Mouse (Mus musculus): Measurements from ENCODE around the gene Adam10. TPM values are rescaled to one million over a fixed set of nuclear protein-coding genes. Genes with fewer than 3 reads are reported as not detected.
A peak's percentile ranks its signal among the peaks of the same experiment; 100 is the strongest.

Gene Adam10
- polyA plus RNA-seq, 1 experiment = 57.7 TPM

GRCm38 (mm10) chr9:70673656-70674055 is 5.1 kb upstream of the Adam10 start:
- no peak for DNase-seq (ENCODE audit: low spot score)

- no peak for DNase-seq (ENCODE audit: low spot score)
Observed at GRCm38 (mm10) chr9:70675117-70675516, 3.7 kb upstream of the Adam10 start.

- DNase-seq (ENCODE audit: low spot score) = no peak
Observed at GRCm38 (mm10) chr9:70675961-70676360, 2.8 kb upstream of the Adam10 start.

DNA sequence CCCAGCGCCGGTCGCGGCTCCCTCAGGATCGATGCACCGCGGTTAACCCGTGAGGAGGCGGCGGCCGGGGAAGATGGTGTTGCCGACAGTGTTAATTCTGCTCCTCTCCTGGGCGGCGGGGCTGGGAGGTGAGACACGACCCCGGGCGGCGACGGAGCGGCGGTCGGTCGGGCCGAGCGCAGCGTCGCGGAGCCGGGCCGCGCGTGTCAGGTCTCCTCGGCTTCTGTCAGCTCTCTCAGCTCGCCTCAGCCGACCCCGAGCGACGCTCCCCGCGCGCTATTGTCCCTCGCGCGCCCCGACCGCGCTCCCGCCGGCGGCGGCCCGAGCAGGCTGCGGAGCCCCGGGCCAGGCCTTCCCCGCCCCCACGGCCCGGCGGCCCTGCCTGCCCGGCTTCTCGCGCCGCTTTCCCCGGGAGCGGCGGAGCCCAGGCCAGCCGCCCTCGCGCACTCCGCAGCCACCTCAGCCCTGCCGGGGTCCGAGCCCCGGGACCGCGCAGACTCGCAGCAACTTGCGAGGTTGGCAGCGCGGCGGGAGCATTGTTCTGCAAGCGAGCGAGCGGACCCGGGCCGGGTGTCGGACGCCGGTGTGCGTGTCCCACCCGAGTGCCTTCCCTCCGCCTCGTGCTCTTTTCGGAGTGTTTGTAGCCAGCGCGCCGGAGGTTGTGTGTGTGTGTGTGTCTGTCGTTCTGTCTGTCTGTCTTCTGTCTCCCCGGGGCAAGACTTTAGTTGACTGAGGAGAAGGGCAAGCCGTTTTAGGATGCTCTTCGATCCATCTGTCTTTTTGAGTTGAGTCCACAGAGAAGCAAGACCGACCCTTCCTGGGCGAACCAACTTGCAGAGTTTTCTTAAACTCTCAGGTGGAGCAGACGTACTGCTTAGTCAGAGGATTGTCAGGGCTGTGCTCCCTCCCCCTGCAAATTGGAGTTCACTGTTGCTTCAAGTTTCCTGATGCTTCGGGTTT is 615 bp downstream of the Adam10 start:
- DNase-seq (ENCODE audit: low spot score) = peak; percentile 58

- no peak for DNase-seq (ENCODE audit: low spot score)
Observed at GRCm38 (mm10) chr9:70682202-70682601, 3.4 kb downstream of the Adam10 start.

GRCm38 (mm10) chr9:70688301-70688968 is 9.6 kb downstream of the Adam10 start:
- no peak for DNase-seq (ENCODE audit: low spot score)

DNA sequence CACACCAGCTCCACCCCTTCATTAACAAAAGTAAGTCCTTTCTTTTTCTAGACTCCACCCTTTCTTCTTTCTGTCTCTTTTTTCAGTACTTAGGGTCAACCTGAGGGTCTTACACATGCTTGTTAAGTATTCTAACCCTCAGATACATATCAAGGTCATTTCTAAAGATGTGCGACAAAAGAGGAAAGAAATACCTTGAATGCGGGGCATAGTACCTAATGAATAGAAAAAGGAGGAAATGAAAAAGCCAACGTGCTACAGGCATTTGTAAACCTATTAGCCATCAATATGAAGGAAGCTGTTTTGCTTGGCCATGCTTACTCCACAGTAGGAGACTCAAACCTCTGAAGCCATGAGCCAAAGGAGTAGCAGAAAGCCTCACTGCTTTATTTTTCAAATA is 11.1 kb downstream of the Adam10 start:
- no peak for DNase-seq (ENCODE audit: low spot score)

- DNase-seq (ENCODE audit: low spot score) = no peak
Observed at GRCm38 (mm10) chr9:70690579-70690978, 11.8 kb downstream of the Adam10 start.

DNA sequence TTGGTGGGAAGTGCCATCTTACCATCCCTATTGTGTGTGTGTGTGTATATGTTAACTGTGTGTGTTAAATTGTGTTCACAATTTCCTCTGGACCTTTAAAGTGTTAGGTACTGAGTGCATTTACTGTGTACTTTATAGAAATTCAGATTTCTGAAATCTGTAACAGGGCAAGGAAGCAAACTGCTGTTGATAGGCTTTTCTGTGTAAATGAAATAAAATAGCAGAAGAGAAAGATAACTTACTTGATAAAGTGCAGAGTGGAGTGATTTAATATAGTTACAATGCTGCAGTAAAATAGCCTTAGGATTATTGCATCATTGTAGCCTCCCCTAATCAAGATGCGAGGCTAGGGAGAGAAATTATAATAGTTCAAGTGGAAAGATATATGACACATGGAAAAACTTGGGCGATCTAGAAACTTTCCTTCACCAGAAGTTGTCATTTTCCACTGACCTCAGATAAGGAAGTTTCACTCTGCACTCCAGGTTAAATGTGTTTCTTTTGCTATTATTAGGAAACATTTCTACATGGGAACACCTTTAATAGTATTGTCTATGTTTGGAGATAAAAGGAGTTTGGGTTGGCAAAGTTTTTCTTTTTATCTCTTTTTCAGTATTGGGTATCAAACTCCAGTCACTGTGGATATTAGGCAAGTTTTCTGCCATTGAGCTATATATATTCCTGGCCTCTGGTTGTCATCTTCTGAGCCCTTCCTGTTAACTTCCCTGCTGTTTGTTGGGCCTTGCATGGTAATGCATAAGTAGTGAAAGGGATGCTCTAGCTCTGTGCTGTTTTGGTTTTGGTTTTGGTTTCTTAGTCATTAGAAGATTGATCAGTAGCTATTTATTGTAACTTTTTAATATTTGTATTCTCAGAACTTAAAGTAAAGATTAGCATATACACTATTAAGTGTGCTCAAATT is 13.2 kb downstream of the Adam10 start:
- no peak for DNase-seq (ENCODE audit: low spot score)

GRCm38 (mm10) chr9:70695723-70696122 is 16.9 kb downstream of the Adam10 start:
- no peak for DNase-seq (ENCODE audit: low spot score)

- DNase-seq (ENCODE audit: low spot score) = no peak
Observed at GRCm38 (mm10) chr9:70698090-70698489, 19.3 kb downstream of the Adam10 start.

DNA sequence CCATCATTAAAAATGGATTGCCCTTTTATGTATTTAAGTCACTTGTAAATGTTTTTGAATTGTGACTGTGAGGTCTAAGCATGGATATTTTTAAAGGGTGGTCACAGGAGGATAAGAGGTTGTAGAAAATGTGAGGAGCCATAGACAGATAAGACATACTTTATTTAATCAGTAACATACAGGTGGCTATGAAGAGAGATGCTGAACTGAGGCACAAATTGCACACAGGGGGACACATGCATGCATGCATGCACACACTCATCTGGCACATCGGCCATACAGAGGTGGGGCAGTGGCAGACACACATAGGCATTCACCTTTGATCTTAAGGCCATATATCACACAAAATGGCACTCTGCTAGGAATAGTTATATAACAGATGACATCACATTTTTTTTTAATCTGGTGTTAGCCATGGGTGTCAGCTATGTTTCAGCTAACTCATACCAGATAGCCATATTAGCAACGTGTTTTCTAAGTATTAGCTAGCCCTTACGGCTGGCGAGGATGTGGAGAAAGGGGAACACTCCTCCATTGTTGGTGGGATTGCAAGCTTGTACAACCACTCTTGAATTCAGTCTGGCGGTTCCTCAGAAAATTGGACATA is 24.9 kb downstream of the Adam10 start:
- no peak for DNase-seq (ENCODE audit: low spot score)

GRCm38 (mm10) chr9:70706444-70706843 is 27.6 kb downstream of the Adam10 start:
- no peak for DNase-seq (ENCODE audit: low spot score)

DNA sequence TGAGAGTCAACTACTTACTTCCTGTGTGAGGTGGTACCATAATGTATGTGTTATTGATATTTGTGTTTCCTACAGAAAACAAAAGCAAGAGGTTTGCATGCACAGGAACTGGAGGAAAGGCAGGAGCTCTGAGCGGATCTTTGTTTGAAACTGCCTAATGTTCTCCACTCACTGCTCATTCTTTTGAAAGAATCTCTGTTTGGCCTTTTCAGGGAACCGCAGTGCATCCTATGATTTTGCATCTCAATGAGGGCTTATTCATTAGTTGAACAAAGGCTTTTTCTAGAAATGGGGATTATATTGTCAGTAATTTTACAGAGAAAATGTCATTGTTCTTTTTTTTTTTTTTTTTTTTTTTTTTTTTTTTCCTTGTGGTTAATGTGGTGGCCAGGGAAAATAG is 50.7 kb downstream of the Adam10 start:
- DNase-seq (ENCODE audit: low spot score) = no peak

DNA sequence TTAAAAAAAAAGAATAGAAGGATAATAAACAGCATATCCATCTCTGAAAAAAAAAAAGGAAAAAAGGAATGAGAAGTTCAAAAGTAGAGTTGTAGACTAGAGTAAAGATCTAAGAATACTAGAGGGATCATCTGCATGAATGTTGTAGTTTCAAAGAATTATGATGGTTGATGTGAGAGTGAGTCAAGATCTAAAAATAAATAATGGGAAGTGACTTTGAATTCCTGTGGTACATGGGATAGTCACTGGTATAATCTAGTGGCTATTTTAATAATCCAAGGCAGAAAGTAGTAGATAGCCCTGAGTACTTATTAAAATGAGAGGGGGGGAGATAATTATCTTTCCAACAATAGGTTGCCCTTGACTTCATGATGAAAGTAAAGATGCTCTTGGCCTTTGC is 52.3 kb downstream of the Adam10 start:
- no peak for DNase-seq (ENCODE audit: low spot score)

- no peak for DNase-seq (ENCODE audit: low spot score)
Observed at GRCm38 (mm10) chr9:70733208-70733607, 54.4 kb downstream of the Adam10 start.

- no peak for DNase-seq (ENCODE audit: low spot score)
Observed at GRCm38 (mm10) chr9:70739998-70740397, 61.2 kb downstream of the Adam10 start.

DNA sequence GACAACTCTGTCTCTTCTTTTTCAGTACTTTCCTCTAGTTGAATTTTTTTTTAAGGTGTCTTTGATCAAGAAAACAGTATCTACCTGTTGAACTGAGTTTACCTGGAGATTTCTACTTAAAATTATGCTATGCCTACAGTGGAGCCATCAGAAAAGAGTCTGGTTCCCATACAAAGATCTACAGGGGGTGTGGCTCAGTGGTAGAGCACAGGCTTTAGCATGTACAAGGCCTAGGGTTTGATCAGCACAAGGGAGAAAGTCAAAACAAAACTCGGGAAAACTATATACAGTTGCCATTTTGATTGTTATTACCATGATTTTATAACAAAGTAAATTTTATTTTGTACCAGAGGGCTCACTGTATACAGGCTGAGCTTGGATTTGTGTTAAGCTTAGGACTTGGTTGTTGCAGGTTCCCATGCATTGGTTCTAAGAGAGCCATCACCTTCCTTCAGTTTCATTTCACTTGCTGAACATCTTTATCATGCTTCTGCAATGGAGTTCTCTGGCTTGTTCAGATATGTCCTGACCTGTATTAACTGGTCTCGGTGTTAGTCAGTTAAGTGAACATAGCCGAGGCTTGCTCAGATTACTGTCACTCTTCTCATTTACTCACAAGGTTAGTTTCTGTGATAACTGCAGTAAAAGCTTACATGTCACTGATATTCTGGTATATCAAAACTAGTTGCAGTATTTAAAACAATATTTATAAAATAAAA is 72.9 kb downstream of the Adam10 start:
- no peak for DNase-seq (ENCODE audit: low spot score)

- DNase-seq (ENCODE audit: low spot score) = no peak
Observed at GRCm38 (mm10) chr9:70760974-70761373, 82.2 kb downstream of the Adam10 start.

DNA sequence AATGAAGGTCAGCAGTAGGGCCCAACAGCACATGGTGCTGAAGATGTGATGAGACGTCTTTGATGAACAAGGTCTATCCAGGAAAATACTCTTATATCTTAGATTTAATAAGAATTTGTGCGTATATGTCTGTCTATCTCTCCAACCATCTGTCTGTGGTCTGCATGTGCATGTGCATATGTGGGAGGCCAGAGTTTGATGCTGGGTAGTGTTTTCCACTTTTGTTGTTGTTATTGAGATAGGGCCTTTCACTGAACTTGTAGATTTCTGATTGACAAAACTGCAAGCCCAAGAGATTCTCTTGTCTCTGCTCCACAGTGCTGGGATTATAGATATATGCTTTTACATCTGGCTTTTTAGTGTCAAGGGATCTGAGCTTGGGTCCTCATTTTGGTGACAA is 96.7 kb downstream of the Adam10 start:
- DNase-seq (ENCODE audit: low spot score) = no peak

GRCm38 (mm10) chr9:70782191-70782590 is 103.4 kb downstream of the Adam10 start:
- no peak for DNase-seq (ENCODE audit: low spot score)

Measured in urinary bladder, adult 2 months (tissue).